Mouse (Mus musculus): ENCODE results near the gene Ubl7. TPM values are rescaled to one million over a fixed set of nuclear protein-coding genes. Genes with fewer than 3 reads are reported as not detected.

Gene Ubl7
- polyA plus RNA-seq (2014; fragmentation: Nextera tagmentation; extraction: Ambion mirVana): 85.0 and 99.3 TPM in 2 replicates

DNA sequence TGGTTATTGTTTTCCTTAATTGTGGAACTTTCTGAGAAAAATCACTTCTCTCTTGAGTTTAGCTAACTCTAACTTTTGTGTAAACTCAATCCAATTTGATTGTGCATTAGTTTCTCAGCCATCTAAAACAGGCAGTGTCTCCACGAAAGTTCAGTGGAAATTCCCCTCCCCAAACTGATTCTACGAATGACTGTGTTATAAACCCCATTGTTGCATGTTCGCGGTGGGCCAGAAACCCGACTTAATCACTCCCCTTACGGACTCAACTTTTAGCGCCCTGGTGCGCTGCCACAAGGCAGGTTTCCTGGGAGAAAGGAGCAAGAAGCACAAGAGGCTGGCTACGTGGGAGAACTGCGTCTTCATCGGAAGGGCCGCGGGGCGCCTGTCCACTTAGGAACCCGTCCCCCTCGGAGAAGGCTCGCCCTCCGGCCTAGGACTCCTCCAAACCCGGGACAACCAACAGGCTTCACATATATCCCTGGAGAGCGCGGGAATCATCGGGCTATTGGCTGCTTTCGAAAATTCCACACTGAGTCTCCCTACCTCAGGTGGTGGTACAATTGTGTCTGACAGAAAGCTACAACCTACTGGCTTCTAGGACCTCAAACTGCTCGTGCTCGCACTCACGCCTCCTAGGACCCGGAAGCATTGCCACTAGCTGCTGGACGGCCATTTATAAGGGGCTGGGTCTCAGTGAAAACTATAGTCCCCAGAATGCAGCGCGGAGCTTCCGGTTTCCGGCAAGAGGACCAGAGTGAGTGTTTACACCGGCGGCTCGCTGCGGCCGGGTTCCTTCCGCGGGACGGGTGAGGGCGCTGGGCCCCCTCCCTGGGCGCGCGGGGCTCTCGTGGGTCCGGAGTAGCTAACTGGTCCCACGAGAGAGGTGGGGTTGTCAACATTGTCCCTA, at the start of gene Ubl7:
TSS of gene Ubl7 (plus strand) at position 726 of the 907 bp plus-strand sequence.
- peak within 1 kb of the TSS; percentile 74 for H3K4me3 ChIP-seq (ENCODE audit: low read depth, low read length)
- peaks cover 11% of the 10 kb centered on the region; the same call in 1 of the 2 replicates for H3K4me1 ChIP-seq (ENCODE audit: control insufficient read depth, insufficient read depth, low read length)
- peak within 1 kb of the TSS; percentile 77 for H3K9ac ChIP-seq (ENCODE audit: low read depth, low read length)
- H3K36me3 ChIP-seq (ENCODE audit: control insufficient read depth, insufficient read depth, low read length): 0 out of 2 replicates have a peak, but pooled peaks cover 1% of the 10 kb centered on the region
- H3K27ac ChIP-seq (replicated peaks; ENCODE audit: low read depth, low read length): peak within 1 kb of the TSS; percentile 84
- DNase-seq (ENCODE audit: low spot score) (peak; percentile 97), ATAC-seq (ENCODE audit: low read depth) (peak; percentile 99)
- H3K4me2 ChIP-seq (ENCODE audit: low read depth, low read length): peak within 1 kb of the TSS; percentile 90
- 1% methylated on average over 47 of the region's 47 CpGs for WGBS
- no peaks in the 10 kb centered on the region for H3K9me3 ChIP-seq (ENCODE audit: control insufficient read depth, low read length)
- no peaks in the 10 kb centered on the region for H3K27me3 ChIP-seq (replicated peaks; ENCODE audit: control insufficient read depth, insufficient read depth, low read length)

- Histone ChIP-seq H3K9me3 (ENCODE audit: control insufficient read depth, low read length) (no peaks in the 10 kb centered on the region), H3K27ac (replicated peaks; ENCODE audit: low read depth, low read length) (no peak overlapping the region), H3K4me1 (ENCODE audit: control insufficient read depth, insufficient read depth, low read length) (no peaks in the 10 kb centered on the region), H3K4me3 (ENCODE audit: low read depth, low read length) (no peak overlapping the region), H3K9ac (ENCODE audit: low read depth, low read length) (no peak overlapping the region), H3K4me2 (ENCODE audit: low read depth, low read length) (no peak overlapping the region), H3K36me3 (ENCODE audit: control insufficient read depth, insufficient read depth, low read length) (no peaks in the 10 kb centered on the region), H3K27me3 (replicated peaks; ENCODE audit: control insufficient read depth, insufficient read depth, low read length) (no peaks in the 10 kb centered on the region)
- 43% methylated on average over 9 of the region's 9 CpGs for WGBS
- peak; percentile 71 for ATAC-seq (ENCODE audit: low read depth)
- peak; percentile 58 for DNase-seq (ENCODE audit: low spot score)
Observed at GRCm38 (mm10) chr9:57861951-57862471, 48.8 kb upstream of the Ubl7 start.

DNA sequence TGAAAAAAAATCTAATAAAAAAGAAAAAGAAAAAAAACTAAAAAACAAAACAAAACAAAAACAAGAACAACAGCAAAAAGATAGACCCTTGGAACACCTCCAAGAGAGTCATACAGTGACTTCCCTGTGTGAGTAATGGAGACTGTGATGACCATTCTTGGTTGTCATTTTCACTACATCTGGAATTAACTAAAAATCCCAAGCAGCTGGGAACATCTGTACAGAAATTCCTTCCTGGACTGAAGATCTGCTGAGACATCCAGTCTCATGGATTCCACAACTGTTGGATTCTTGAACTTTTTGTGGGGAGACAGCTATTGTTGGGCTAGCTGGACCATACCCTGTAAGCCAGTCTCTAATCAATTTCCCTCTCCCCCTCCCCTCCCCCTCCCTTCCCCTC, 46.4 kb upstream of the Ubl7 start:
- no peaks in the 10 kb centered on the region for H3K27me3 ChIP-seq (replicated peaks; ENCODE audit: control insufficient read depth, insufficient read depth, low read length)
- DNase-seq (ENCODE audit: low spot score) (peak; percentile 28), ATAC-seq (ENCODE audit: low read depth) (no peak)
- no peak overlapping the region for H3K4me2 ChIP-seq (ENCODE audit: low read depth, low read length)
- H3K27ac ChIP-seq (replicated peaks; ENCODE audit: low read depth, low read length): no peak overlapping the region
- no peak overlapping the region for H3K4me3 ChIP-seq (ENCODE audit: low read depth, low read length)
- no peaks in the 10 kb centered on the region for H3K9me3 ChIP-seq (ENCODE audit: control insufficient read depth, low read length)
- no peak overlapping the region for H3K9ac ChIP-seq (ENCODE audit: low read depth, low read length)
- H3K4me1 ChIP-seq (ENCODE audit: control insufficient read depth, insufficient read depth, low read length): no peaks in the 10 kb centered on the region
- H3K36me3 ChIP-seq (ENCODE audit: control insufficient read depth, insufficient read depth, low read length): no peaks in the 10 kb centered on the region

GRCm38 (mm10) chr9:57866530-57866929, 44.2 kb upstream of the Ubl7 start:
- no peaks in the 10 kb centered on the region for H3K9me3 ChIP-seq (ENCODE audit: control insufficient read depth, low read length)
- no peak for DNase-seq (ENCODE audit: low spot score)
- WGBS: 77% methylated on average over 7 of the region's 7 CpGs

DNA sequence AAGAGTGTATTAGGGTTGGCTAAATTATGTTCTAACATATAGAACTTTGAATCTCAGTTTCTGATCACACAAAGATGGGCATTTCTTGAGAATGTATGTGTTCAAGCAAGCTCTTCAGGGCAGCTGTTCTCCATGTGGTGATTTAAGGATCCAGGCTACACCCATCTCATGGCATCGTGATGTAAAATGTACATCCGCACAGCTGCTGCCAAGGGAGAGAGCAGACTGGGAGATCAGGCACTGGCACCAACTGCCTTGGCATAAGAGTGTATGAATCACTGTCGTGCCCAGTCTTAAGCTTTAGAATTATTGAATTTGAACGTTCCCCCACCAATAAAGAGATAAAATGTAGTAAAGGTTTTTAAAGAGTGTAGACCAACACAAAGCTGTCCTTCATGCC, 43.5 kb upstream of the Ubl7 start:
- ATAC-seq (ENCODE audit: low read depth) (no peak), DNase-seq (ENCODE audit: low spot score) (no peak)
- H3K9ac ChIP-seq (ENCODE audit: low read depth, low read length): no peak overlapping the region
- H3K27ac ChIP-seq (replicated peaks; ENCODE audit: low read depth, low read length): no peak overlapping the region
- no peak overlapping the region for H3K4me3 ChIP-seq (ENCODE audit: low read depth, low read length)
- no peaks in the 10 kb centered on the region for H3K9me3 ChIP-seq (ENCODE audit: control insufficient read depth, low read length)
- WGBS: 81% methylated on average over 4 of the region's 4 CpGs
- no peaks in the 10 kb centered on the region for H3K27me3 ChIP-seq (replicated peaks; ENCODE audit: control insufficient read depth, insufficient read depth, low read length)
- H3K4me1 ChIP-seq (ENCODE audit: control insufficient read depth, insufficient read depth, low read length): no peaks in the 10 kb centered on the region
- H3K36me3 ChIP-seq (ENCODE audit: control insufficient read depth, insufficient read depth, low read length): no peaks in the 10 kb centered on the region
- no peak overlapping the region for H3K4me2 ChIP-seq (ENCODE audit: low read depth, low read length)

More at GRCm38 (mm10) chr9:57866530-57866929, 44.2 kb upstream of the Ubl7 start:
- Histone ChIP-seq H3K4me2 (ENCODE audit: low read depth, low read length) (no peak overlapping the region), H3K27ac (replicated peaks; ENCODE audit: low read depth, low read length) (no peak overlapping the region), H3K9ac (ENCODE audit: low read depth, low read length) (no peak overlapping the region), H3K4me1 (ENCODE audit: control insufficient read depth, insufficient read depth, low read length) (no peaks in the 10 kb centered on the region), H3K27me3 (replicated peaks; ENCODE audit: control insufficient read depth, insufficient read depth, low read length) (no peaks in the 10 kb centered on the region), H3K36me3 (ENCODE audit: control insufficient read depth, insufficient read depth, low read length) (no peaks in the 10 kb centered on the region), H3K4me3 (ENCODE audit: low read depth, low read length) (no peak overlapping the region)
- no peak for ATAC-seq (ENCODE audit: low read depth)

DNA sequence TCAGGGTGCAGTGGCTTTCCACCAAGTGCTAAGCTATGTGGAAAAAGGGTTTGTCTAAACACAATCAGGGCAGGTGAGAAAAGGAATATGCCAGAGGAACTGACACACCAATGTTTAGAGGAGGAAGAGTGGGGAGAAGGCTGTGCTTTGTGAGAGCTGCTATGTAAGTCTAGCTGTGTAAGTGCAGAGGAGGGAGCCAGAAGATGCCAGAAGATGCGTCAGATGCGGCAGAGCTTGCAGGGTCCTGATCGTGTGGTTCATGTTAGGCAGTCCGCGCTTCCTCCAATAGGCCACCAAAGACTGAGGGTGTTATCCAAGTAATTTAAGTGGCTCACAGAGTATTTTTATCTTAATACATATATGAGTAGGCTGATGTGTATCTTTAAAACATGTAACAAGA, 42.9 kb upstream of the Ubl7 start:
- WGBS: 78% methylated on average over 5 of the region's 5 CpGs
- DNase-seq (ENCODE audit: low spot score): no peak
- no peak for ATAC-seq (ENCODE audit: low read depth)
- H3K9ac ChIP-seq (ENCODE audit: low read depth, low read length): no peak overlapping the region
- H3K36me3 ChIP-seq (ENCODE audit: control insufficient read depth, insufficient read depth, low read length): no peaks in the 10 kb centered on the region
- H3K4me3 ChIP-seq (ENCODE audit: low read depth, low read length): no peak overlapping the region
- no peaks in the 10 kb centered on the region for H3K27me3 ChIP-seq (replicated peaks; ENCODE audit: control insufficient read depth, insufficient read depth, low read length)
- H3K4me1 ChIP-seq (ENCODE audit: control insufficient read depth, insufficient read depth, low read length): no peaks in the 10 kb centered on the region
- no peak overlapping the region for H3K27ac ChIP-seq (replicated peaks; ENCODE audit: low read depth, low read length)
- H3K4me2 ChIP-seq (ENCODE audit: low read depth, low read length): no peak overlapping the region
- no peaks in the 10 kb centered on the region for H3K9me3 ChIP-seq (ENCODE audit: control insufficient read depth, low read length)

- Histone ChIP-seq H3K4me1 (ENCODE audit: control insufficient read depth, insufficient read depth, low read length) (no peaks in the 10 kb centered on the region), H3K27me3 (replicated peaks; ENCODE audit: control insufficient read depth, insufficient read depth, low read length) (no peaks in the 10 kb centered on the region), H3K4me2 (ENCODE audit: low read depth, low read length) (no peak overlapping the region), H3K36me3 (ENCODE audit: control insufficient read depth, insufficient read depth, low read length) (no peaks in the 10 kb centered on the region), H3K9me3 (ENCODE audit: control insufficient read depth, low read length) (no peaks in the 10 kb centered on the region), H3K9ac (ENCODE audit: low read depth, low read length) (no peak overlapping the region), H3K4me3 (ENCODE audit: low read depth, low read length) (no peak overlapping the region), H3K27ac (replicated peaks; ENCODE audit: low read depth, low read length) (no peak overlapping the region)
- 75% methylated on average over 6 of the region's 6 CpGs for WGBS
- DNase-seq (ENCODE audit: low spot score): no peak
- ATAC-seq (ENCODE audit: low read depth): no peak
Observed at GRCm38 (mm10) chr9:57868767-57869166, 42.0 kb upstream of the Ubl7 start.

- DNase-seq (ENCODE audit: low spot score): peak; percentile 41
- ATAC-seq (ENCODE audit: low read depth): no peak
- WGBS: 28% methylated on average over 2 of the region's 2 CpGs
- H3K4me1 ChIP-seq (ENCODE audit: control insufficient read depth, insufficient read depth, low read length): no peaks in the 10 kb centered on the region
- no peak overlapping the region for H3K4me2 ChIP-seq (ENCODE audit: low read depth, low read length)
- H3K9ac ChIP-seq (ENCODE audit: low read depth, low read length): no peak overlapping the region
- no peak overlapping the region for H3K4me3 ChIP-seq (ENCODE audit: low read depth, low read length)
- H3K9me3 ChIP-seq (ENCODE audit: control insufficient read depth, low read length): no peaks in the 10 kb centered on the region
- H3K27ac ChIP-seq (replicated peaks; ENCODE audit: low read depth, low read length): no peak overlapping the region
- no peaks in the 10 kb centered on the region for H3K36me3 ChIP-seq (ENCODE audit: control insufficient read depth, insufficient read depth, low read length)
- no peaks in the 10 kb centered on the region for H3K27me3 ChIP-seq (replicated peaks; ENCODE audit: control insufficient read depth, insufficient read depth, low read length)
Observed at GRCm38 (mm10) chr9:57870273-57870816, 40.4 kb upstream of the Ubl7 start.
